Mouse (Mus musculus) lung, embryonic 14.5 days (tissue): ENCODE data around the gene Crebl2. TPM values are rescaled to one million over a fixed set of nuclear protein-coding genes. Genes with fewer than 3 reads are reported as not detected.

Experiments
- ATAC-seq: fragments of 200-750 bp; cut with Nextera tagmentation; 2 replicates; pipeline ENCODE4 v1.8.0; 2017; ENCODE audit warnings: mild to moderate bottlenecking, moderate TSS enrichment, moderate library complexity; ENCODE audit not compliant: insufficient read depth
- DNase-seq: peaks from one replicate; pipeline ENCODE4 v3.0.0-alpha.2; 2015
- H3K27ac ChIP-seq: fragments of 300-500 bp; sonication (generic); 2 replicates; pipeline ENCODE4 v1.5.1; 2014; ENCODE audit warnings: low read depth, mild to moderate bottlenecking, moderate library complexity
- H3K27me3 ChIP-seq: fragments of 300-500 bp; sonication (generic); 2 replicates; pipeline ENCODE4 v1.6.1; 2014; ENCODE audit warnings: low read length, control low read depth; ENCODE audit not compliant: insufficient read depth
- H3K36me3 ChIP-seq: fragments of 300-500 bp; sonication (generic); 2 replicates; pipeline ENCODE4 v1.6.1; 2014; ENCODE audit warnings: control low read depth; ENCODE audit not compliant: insufficient read depth
- H3K4me1 ChIP-seq: fragments of 300-500 bp; sonication (generic); 2 replicates; pipeline ENCODE4 v1.6.1; 2014; ENCODE audit warnings: antibody characterized with exemption, control low read depth; ENCODE audit not compliant: insufficient read depth
- H3K4me2 ChIP-seq: fragments of 300-500 bp; sonication (generic); 2 replicates; pipeline ENCODE4 v1.6.1; 2014; ENCODE audit warnings: mild to moderate bottlenecking
- H3K4me3 ChIP-seq: fragments of 300-500 bp; sonication (generic); 2 replicates; pipeline ENCODE4 v1.5.1; 2014; ENCODE audit warnings: low read depth, low read length
- H3K9ac ChIP-seq: fragments of 300-500 bp; sonication (generic); 2 replicates; pipeline ENCODE4 v1.6.1; 2014
- H3K9me3 ChIP-seq: fragments of 300-500 bp; sonication (generic); 2 replicates; pipeline ENCODE4 v1.6.1; 2016; ENCODE audit warnings: low read depth, low read length, control low read depth
- CTCF ChIP-seq: IDR thresholded peaks from 2 replicates; pipeline ENCODE4 v1.5.1; 2016; ENCODE audit warnings: antibody characterized with exemption, low read depth
- WGBS: fragments of 180-500 bp; shearing (Covaris S2); extraction: QIAGEN DNeasy Blood & Tissue Kit; methylation state at CpG from one replicate; pipeline ENCODE4 v1.1.7; 2014; 5-methylcytosine and 5-hydroxymethylcytosine counted together
- polyA plus RNA-seq: library from polyadenylated mRNA; unstranded; fragments of >200 nt; fragmentation: Nextera tagmentation; extraction: Ambion mirVana; gene quantifications from 2 replicates; pipeline ENCODE4 v1.2.1, GENCODE M21; 2014

The Crebl2 gene
- polyA plus RNA-seq, 1 experiment from 2014 or later: 1.4 TPM

- TF ChIP-seq CTCF: no peak
- Histone ChIP-seq H3K4me1 (no peaks in the 10 kb centered on the region), H3K4me3 (no peak overlapping the region), H3K9me3 (no peaks in the 10 kb centered on the region), H3K4me2 (no peak overlapping the region), H3K27ac (no peak overlapping the region), H3K9ac (no peak overlapping the region), H3K27me3 (no peaks in the 10 kb centered on the region), H3K36me3 (0 out of 2 replicates have a peak, but pooled peaks cover 4% of the 10 kb centered on the region)
- DNase-seq: peak; percentile 40
- no peak for ATAC-seq
- whole genome bisulfite sequencing: 61% methylated on average over 2 of the region's 2 CpGs
Observed at GRCm38 (mm10) chr6:134880046-134880445, 50.1 kb downstream of the Crebl2 start.

GRCm38 (mm10) chr6:134883661-134884060 lies 53.7 kb downstream of the Crebl2 start:
- no peaks in the 10 kb centered on the region for H3K27me3 ChIP-seq
- no peak overlapping the region for H3K4me2 ChIP-seq
- no peaks in the 10 kb centered on the region for H3K9me3 ChIP-seq
- H3K4me3 ChIP-seq: no peak overlapping the region
- no peaks in the 10 kb centered on the region for H3K36me3 ChIP-seq
- WGBS: 77% methylated on average over 4 of the region's 4 CpGs
- H3K4me1 ChIP-seq: no peaks in the 10 kb centered on the region
- DNase-seq: no peak
- H3K27ac ChIP-seq: no peak overlapping the region
- no peak for TF ChIP-seq CTCF
- ATAC-seq: no peak
- no peak overlapping the region for H3K9ac ChIP-seq

GRCm38 (mm10) chr6:134885515-134885914 lies 55.6 kb downstream of the Crebl2 start:
- Histone ChIP-seq H3K4me1 (no peaks in the 10 kb centered on the region), H3K9ac (no peak overlapping the region), H3K27me3 (no peaks in the 10 kb centered on the region), H3K4me3 (no peak overlapping the region), H3K27ac (no peak overlapping the region), H3K9me3 (no peaks in the 10 kb centered on the region), H3K36me3 (no peaks in the 10 kb centered on the region), H3K4me2 (no peak overlapping the region)
- DNase-seq (no peak), ATAC-seq (no peak)
- 95% methylated on average over 2 of the region's 2 CpGs for WGBS
- no peak for TF ChIP-seq CTCF

- TF ChIP-seq CTCF: no peak
- Histone ChIP-seq H3K4me1 (no peaks in the 10 kb centered on the region), H3K27ac (no peak overlapping the region), H3K9ac (no peak overlapping the region), H3K27me3 (no peaks in the 10 kb centered on the region), H3K9me3 (no peaks in the 10 kb centered on the region), H3K4me3 (no peak overlapping the region), H3K4me2 (no peak overlapping the region), H3K36me3 (no peaks in the 10 kb centered on the region)
- ATAC-seq (no peak), DNase-seq (no peak)
- WGBS: 82% methylated on average over 8 of the region's 8 CpGs
Observed at GRCm38 (mm10) chr6:134886475-134886874, 56.5 kb downstream of the Crebl2 start.

DNA sequence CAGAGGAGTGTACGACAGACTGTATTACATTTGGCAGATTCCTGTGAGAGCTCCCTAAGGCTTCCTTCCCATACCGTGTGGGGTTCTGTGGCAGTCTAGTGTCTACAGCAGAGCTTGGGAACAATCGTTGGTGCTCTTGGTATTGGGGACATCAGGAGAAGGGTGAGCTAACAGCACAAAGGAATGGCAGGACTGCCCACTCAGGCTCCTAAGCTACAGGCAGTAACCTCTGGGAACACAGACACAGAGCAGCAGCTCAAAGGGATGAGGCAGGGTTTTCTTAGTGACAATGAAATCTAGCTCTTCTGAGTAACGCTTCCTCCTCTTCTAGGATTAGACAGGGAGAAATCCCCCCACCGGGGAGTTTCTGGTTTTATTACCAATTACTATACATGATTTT lies 57.1 kb downstream of the Crebl2 start:
- Histone ChIP-seq H3K36me3 (no peaks in the 10 kb centered on the region), H3K27me3 (no peaks in the 10 kb centered on the region), H3K4me1 (no peaks in the 10 kb centered on the region), H3K9me3 (no peaks in the 10 kb centered on the region), H3K4me2 (0 out of 2 replicates have a peak overlapping the region, but pooled peaks have one; percentile 7), H3K9ac (no peak overlapping the region), H3K27ac (no peak overlapping the region), H3K4me3 (no peak overlapping the region)
- no peak for DNase-seq
- no peak for TF ChIP-seq CTCF
- 45% methylated on average over 5 of the region's 5 CpGs for WGBS
- ATAC-seq: no peak

DNA sequence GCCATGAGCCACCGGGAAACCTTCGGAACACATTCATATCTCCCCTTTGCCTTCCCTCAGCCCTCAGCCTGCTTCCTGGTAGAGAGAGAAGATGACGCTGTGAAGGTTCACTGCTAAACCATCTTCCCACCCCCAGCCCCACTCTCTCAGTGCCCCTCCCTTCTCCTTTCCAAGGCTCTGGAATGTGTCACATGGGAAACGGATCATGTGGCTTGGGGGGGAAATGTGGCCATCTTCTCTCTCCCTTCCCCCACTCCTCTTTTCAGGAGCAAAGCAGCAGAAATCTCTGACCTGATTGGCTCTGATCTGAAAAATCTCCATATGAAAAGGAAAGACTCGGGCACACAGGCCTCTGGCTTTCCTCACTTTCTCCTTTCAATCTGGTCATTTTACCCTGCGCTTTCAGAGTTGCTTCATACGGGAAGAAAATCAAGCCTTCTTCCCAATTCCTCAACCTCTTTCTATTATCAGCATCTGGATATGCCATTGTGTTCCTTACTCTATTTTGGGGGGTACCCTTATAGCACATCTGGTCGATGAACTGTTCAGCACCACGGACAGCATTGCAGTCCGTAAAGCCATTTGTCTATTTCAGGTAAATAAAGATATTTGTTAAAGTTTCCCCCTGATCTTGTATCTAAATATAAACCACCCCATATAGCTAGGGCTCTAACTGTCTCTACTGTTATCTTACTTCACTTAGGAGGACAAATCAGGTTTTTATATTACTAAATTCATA lies 57.9 kb downstream of the Crebl2 start:
- ATAC-seq (peak; percentile 61), DNase-seq (peak; percentile 73)

GRCm38 (mm10) chr6:134888563-134889017 lies 58.6 kb downstream of the Crebl2 start:
- no peaks in the 10 kb centered on the region for H3K4me1 ChIP-seq
- no peak for TF ChIP-seq CTCF
- DNase-seq: peak; percentile 14
- no peak overlapping the region for H3K4me2 ChIP-seq
- 4% methylated on average over 4 of the region's 4 CpGs for WGBS
- no peak overlapping the region for H3K4me3 ChIP-seq
- no peak overlapping the region for H3K27ac ChIP-seq
- no peaks in the 10 kb centered on the region for H3K9me3 ChIP-seq
- no peaks in the 10 kb centered on the region for H3K36me3 ChIP-seq
- H3K27me3 ChIP-seq: no peaks in the 10 kb centered on the region
- ATAC-seq: peak; percentile 35; the same call in 1 of the 2 replicates
- H3K9ac ChIP-seq: no peak overlapping the region

More for the DNA sequence above, 57.9 kb downstream of the Crebl2 start:
- no peak for TF ChIP-seq CTCF
- no peak overlapping the region for H3K27ac ChIP-seq
- no peaks in the 10 kb centered on the region for H3K9me3 ChIP-seq
- no peaks in the 10 kb centered on the region for H3K4me1 ChIP-seq
- H3K36me3 ChIP-seq: no peaks in the 10 kb centered on the region
- WGBS: 2% methylated on average over 10 of the region's 10 CpGs
- H3K9ac ChIP-seq: no peak overlapping the region
- peak overlapping the region; percentile 6; the same call in 1 of the 2 replicates for H3K4me3 ChIP-seq
- peak overlapping the region; percentile 40 for H3K4me2 ChIP-seq
- H3K27me3 ChIP-seq: no peaks in the 10 kb centered on the region
